Mouse (Mus musculus) adipocyte (in vitro differentiated cells): ENCODE data around the gene Ddx58.
A peak's percentile ranks its signal among the peaks of the same experiment; 100 is the strongest.

Experiments
- DNase-seq: peaks from one replicate; pipeline ENCODE4 v3.0.0-alpha.2; 2016; ENCODE audit warnings: low spot score

The Ddx58 gene

DNA sequence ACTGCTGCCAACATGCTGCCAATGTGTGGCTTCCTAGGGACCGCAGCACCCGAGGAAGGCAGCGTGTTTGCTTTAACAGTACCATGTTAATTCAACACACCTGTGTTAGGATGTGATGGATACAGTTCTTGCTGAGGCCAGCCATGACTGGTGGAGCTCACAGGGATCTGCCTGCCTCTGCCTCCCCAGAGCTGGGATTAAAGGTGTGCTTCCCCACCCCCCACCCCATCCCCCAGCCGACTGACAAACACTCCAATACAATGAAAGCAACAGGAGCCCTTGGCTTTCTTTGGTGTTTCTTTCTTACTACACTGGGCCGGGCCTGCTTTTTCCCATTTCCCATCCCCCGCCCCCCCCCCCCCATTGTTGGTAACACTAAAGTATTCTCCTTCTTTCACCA lies 5.4 kb downstream of the Ddx58 start:
- no peak for DNase-seq

DNA sequence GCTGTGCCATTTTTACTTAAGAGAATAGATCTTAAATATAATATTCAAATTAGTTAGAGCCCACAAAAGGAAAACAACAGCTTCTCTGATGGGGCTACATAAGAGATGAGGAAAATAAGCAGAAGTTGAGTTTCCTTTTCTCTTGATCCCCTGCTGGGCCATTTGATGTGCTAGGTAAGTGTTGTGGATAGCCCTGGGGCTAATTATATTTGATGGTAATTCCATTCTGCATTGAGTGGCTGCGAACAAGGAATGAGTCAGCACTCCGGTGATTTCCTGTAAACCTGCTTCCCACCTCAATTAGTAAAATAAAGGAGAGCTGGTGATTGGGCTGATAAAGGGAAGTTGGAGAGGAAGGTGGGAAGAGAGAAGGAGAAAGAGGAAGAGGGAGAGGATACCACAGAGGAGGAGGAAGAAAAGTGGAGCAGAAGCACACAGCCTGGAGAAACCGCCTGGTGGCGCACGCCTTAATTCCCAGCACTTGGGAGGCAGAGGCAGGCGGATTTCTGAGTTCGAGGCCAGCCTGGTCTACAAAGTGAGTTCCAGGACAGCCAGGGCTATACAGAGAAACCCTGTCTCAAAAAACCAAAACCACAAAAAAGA lies 6.5 kb downstream of the Ddx58 start:
- DNase-seq: no peak

DNA sequence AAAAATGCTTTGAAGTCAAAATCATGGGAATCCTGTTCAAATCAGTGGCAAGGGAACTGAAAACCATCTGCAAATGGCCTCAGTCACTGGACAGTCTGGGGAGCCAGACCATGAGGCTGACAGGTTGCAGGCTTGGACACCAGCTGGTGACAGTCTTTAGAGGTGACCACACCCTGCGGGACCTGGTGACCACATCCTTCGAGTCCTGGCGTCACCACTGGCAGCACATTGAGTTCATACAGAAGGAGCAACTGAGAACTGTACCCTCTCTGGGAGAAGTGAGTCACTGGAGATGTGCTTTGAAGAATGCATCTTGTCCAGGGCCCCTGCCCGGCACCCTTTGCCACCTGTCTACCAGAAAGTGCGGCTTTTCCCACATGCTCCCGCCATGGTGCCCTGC lies 9.9 kb downstream of the Ddx58 start:
- DNase-seq: no peak

DNA sequence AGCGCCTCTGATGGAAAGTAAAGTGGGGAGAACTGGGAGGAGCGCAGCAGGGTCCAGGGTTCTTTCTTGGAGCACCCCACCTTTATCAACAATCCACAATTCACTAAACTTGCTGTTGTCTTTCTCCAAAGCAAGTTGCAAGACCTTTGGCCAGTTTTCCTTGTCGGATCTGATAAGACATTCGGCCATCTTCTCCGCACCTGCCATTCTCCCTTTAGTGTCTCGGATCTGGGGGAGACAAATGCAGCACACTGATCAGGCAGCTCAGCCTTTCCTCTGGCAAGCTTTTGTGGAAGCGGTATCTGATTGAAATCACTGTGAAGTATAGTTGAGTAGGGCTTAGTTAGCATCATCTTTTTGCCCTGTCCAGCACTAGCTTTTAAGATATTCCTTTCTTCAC lies 11.7 kb downstream of the Ddx58 start:
- no peak for DNase-seq

DNA sequence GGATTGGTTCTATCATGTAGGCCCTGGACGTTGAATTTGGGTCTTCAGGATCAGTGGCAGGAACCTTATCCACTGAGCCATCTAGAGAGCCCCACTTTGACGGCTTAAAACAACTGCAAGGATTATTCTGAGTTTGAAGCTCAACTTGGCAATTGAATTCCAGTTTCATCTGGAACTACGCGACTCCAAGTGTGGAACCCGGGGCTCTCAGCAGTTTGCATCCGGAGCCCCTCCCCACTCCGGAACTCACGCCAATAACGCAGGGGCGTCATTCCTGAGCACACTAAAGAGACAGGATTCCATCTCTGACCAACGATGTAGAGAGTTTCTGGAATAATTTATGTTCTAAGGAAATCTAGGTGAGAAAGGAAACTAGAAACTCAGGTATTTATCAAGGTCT lies 12.5 kb downstream of the Ddx58 start:
- no peak for DNase-seq

DNA sequence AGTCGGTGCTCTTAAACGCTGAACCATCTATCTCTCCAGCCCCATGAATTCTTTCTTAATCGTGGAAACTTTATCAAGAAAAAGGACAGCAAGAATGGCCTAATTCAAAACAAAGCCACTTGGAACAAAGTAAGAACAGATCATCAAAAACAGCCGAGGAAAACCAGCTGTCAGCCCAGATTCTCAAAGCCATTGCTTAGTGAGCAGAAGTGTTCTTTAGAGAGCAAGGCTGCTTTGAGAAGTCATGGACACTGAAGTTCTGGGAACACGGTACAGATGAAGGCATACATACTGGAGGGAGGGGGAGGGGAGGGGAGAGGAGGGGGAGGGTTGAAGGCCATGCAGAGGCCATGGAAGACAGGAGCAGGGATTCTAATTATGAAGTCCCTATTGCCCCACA lies 13.5 kb downstream of the Ddx58 start:
- no peak for DNase-seq

DNA sequence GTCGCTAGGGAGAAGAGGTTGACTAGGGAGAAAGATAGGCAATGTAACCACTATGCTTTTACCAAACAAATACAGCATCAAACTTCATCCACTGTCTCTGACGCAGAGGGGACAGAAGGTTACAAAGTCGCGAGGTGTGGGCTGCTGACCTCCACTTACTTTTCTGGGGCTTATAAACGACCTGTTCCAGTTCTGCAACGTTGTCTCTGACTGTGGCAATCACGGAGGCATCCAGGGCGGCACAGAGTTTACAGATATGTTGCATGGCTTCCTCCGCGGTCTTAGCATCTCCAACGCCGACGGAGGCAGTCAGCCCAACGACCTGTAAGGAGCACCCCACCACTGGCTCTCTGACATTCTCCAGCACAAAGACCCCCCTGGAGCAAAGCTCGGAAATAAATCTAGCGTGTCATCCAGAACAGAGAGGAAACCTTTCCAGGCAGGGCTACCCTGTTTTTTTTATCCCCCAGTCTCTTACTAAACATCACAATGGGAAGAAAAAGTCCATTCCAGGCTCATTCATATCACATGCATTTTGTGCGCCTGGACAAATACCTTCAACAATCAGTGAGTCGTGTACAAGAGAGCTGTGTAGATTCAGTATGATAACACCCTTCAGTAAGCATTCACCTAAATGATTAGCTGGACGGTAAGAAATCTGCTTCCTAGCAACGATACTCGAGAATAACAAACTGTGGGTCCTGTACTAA lies 17.6 kb downstream of the Ddx58 start:
- DNase-seq: no peak

DNA sequence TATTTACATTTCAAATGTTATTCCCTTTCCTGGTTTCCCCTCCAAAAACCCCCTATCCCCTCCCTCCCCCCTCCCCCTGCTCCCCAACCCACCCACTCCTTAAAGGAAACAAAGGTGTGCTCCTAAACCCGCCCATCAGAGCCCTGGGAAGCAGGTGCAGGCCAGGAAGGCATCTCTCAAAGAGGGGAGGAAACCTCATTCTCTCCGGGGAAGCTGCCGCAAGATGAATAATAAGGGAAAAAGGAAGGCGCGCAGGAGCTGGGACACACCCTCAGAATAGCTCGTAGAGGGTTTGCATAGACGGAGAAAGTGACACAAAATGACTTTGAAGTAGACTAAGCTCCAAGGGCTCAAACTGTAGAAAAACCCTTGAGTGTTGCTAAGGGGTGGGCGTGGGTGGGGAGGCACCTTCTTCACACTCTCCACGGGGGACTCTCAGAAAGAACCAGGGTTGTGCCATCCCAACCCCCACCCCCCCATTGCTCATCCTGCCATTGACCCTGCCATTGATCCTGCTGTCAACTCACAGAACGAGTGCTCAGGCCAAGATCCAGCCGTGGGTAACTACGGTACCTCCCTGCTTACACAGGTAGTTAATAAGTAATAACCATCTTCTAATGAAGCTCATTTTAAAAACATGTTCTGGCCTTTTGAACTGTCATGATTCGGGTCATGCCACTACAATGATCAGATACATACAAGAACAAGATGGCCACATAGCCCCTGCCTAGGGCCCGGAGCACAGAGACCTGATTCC lies 18.4 kb downstream of the Ddx58 start:
- no peak for DNase-seq

DNA sequence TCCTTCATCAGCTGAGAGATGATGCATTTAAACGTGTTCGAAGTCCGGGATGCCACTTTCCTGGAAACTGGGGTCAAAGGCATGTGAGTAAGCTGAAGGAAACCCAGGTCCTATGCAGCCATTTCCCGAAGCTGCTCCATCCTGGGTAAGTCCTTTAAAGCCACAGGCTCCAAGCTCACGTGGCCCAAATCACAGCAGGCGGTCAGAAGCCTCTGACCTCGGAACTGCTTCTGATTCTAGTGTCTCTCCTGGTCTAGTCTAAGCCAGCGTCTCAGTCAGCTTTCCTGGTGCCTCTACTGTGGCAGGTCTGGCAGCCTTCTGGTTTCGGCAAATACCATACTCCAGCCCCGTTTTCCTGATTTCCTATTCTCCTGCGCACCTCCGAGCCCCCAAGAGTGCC lies 19.2 kb downstream of the Ddx58 start:
- DNase-seq: no peak

DNA sequence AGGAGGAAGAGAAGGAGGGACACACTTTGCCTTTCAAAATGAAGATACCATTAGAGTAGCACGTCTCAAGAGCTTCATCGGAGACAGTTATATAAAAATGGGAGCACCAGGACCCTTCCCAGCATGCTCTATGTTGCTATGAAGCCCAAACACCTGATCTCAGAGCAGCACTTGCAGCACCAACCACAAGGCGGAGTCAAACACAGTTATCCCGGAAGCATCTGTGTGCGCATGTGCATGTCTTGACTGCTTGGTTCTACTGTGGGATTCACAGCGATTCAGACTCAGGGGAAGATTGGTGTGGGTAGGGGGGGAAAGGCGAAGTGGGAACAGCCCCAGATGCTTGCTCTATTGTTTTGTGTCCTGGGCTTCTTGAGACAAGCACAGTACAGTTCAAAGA lies 21.2 kb downstream of the Ddx58 start:
- no peak for DNase-seq

DNA sequence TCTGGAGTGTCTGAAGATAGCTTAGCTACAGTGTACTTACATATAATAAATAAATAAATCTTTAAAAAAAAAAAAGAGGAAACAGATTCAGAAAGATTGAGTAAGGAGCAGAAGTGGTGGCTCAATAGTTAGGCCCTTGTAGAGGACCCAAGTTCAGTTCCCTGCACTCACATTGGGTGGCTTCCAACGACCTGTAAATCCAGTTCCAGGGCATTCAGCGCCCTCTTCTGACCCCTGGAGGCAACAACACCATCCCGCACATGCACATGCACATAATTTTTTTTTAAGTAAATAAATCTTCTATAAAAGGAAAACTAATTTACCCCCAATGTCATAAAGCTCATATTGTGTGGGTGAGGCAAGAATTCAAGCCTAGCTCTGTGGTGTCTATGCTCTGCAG lies 21.7 kb downstream of the Ddx58 start:
- no peak for DNase-seq

DNA sequence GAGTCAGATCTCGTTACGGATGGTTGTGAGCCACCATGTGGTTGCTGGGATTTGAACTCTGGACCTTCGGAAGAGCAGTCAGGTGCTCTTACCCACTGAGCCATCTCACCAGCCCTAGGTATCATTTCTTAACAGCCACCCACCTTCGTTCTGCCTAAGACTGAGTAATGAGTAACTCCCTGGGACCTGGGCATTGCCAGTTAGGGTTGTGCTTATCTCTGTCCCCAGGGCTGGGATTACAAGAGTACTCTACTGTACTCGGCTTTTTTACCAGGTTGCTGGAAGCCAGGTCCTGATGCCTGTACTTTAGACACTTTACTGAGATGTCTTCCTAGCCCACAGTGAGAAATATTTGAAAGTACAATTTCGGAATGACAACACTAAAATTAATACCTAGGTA lies 27.5 kb downstream of the Ddx58 start:
- no peak for DNase-seq

DNA sequence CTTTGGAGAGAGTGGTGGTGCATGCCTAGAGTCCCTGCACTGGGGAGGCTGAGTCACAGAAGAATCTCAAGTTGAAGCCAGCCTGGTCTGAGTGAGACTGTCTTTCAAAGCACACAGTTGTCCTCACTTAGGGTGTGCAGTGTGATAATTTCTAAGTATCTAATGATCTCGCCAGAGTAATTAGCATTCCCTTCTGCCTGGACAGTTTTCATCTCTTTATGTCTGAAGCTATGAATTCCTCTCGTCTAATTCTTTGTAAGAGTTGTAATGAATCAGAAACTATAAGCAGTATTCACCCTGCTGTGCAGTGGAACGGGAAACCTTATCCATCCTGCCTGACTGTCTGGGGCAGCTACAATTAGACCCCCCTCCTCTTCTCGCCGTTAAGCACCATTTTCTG lies 31.9 kb downstream of the Ddx58 start:
- DNase-seq: no peak

DNA sequence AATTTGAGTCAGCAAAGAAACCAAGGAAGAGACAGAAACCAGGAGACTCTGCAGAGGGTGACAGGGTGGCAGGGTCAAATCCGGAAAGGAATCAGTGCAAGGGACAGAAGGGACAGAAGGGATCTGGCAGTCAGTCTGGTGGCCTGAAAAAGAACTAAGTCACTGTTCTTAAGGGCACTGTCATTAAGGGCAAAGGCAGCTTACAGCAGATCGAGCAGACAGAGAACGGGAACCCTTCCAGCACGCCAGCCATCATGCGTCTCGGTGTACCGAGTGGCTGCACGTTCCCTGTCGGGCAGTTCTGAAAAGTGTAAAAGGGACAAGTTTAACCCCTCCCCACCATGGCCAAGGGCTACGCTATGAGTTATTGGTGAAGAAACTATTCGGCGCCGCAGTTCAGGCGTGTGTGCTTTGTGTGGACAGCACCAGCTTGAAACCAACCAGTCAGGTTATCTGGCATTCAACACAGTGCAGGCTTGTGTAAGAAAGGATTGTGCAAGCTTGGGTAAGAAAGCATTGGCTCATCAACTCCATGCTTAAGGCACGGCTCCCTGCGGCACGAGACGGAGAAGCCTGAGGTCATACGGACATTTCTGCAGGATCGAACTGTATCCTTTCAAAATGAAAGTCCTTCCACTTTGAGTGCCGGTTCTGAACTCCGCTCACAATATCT lies 34.3 kb downstream of the Ddx58 start:
- DNase-seq: peak; percentile 67

DNA sequence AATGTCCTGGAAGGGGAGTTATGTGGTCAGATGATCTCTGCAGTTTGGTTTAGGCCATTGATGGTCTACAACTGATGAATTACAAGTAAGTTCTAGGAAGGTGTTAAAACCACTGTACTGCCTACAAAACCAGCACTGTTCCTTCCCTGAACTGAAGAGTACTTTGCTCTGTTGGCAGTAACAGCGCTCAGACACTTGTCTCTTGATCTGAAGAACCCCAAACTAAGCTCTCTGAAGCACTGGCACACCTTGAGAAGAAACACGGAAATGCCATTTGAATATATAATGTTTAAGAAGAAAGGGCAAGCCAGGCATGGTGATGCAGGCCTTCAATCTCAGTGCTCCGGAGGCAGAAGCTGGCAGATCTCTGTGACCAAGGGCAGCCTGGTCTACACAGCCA lies 35.3 kb downstream of the Ddx58 start:
- DNase-seq: no peak

DNA sequence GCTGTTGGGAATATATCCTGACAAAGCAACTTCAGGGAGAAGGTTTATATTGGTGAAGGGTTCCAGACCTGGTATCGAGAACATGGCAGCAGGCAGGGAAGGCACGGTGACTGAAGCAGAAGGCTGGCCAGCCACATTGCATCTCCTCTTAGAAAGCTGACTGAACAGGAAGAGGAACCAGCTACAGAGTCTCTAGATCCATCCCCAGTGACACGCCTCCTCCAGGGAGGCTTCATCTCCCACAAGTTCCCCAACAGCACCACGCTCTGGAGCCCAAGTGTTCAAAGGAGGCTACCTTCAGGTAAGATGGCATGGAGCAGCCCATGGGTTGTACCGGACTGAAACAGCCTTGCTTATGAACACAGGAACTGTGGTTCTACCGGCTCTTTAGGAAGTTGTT lies 37.4 kb downstream of the Ddx58 start:
- DNase-seq: no peak

DNA sequence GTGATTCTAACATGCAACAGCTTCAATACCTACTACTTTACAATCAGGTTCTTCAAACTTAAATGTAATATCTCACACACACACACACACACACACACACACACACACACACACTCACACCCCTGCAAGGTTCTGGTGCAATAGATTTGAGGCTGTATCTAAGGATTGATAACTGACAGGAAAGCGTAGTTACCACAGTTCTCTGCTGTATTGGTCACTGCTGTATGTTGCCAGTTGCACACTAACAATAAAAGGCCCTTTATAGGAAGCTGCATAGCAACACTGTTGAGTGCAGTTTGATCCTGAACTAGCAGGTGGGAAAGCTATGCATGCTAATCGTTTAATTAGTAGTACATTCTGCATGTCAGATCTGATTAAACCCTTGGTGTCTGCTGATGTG lies 44.3 kb downstream of the Ddx58 start:
- DNase-seq: no peak

DNA sequence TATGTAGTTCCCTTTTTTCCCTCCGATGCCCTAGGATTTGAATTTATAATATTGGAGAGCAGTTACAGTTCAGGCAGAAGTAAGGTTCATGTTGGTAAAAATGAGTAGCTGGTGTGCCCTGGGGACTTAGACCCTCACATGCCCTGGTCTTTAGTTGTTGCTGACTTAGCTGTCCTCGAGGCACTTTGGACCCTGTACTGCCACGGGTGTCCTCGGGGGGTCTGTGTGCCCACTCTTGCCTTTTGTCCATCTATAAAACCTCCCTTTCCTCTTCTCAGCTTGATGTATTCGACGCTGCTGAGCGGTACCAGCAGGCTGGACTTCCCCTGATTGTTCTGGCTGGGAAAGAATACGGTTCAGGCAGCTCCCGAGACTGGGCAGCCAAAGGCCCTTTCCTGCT lies 46.2 kb downstream of the Ddx58 start:
- no peak for DNase-seq

DNA sequence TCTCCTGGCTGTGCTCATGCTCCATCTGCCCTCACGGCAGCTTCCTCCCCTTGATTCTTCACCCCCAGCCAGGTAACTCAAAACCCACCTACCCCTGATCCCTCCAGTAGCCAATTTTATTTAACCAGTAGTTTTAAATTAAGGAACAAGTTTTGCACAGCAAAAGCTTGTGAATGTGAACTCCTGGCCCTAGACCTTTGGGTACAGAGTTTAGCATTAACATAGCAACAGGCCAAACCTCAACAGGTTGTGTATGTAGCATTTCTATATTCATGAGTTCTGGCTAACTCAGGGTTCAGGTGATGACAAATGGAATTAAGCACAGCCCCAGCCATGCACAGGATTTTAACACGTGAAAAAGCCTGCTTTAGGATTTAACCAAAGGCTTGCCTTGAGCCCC lies 47.4 kb downstream of the Ddx58 start:
- DNase-seq: no peak

DNA sequence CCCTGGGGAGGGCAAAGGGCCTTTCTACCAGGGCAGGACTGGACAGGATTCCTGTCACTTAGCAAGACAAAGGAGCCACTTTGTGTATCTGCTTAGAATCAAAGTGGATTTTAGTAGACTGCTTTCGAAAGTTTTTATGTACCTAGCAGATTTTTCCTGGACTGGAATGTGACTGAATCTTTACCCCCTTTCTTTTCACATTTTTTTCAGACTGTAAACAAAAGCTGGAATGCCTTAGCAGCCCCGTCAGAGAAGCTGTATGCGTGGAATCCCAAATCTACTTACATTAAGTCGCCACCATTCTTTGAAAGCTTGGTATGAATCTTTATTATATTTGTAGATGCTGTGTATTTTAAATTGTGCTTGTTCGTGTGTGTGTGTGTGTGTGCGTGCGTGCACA lies 51.7 kb downstream of the Ddx58 start:
- no peak for DNase-seq

DNA sequence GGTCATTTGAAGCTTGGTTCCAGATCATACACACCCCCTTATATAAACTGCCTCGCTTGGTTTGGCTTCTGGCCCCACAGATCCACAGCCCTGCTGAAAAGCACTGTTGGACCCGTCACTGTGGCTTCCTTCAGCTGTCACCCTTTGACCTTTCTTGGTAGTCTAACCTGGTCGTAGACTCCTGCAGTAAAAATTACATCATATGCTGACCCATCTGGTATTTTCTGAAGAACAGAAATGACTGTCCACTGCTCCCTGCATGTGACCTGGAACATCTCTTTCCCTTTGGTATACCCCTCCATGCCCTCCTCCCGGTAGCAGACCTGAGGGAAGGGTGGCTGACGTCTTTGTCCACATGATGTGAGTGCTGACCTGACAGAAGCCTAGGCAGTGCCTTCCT lies 55.2 kb downstream of the Ddx58 start:
- DNase-seq: no peak

DNA sequence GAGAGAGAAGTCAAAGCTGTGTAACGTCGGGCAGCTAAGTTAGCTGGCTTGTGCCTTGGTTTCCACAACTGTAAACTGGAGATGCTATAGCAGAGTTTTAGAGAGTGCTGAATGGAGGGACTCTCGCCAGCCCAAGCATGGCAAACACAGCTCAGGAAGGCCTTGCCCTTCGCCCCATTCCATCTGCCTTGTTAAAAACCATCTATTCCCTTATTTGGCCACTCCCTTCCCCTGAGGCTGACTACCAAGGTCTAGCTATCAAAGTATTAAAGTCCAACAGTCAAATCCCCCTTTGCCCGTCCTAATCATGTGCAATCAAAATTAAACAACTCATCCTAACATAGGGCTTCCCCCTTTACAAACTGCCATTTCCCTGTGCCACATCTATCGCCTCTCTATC lies 55.8 kb downstream of the Ddx58 start:
- DNase-seq: no peak
